8 mouse cellular contexts compared by ENCODE assay signal in genomic region chr5:124538813-124539792, GRCm38 (mm10). TPM values are rescaled to one million over a fixed set of nuclear protein-coding genes. Genes with fewer than 3 reads are reported as not detected.
A peak's percentile ranks its signal among the peaks of the same experiment; 100 is the strongest.
DNase-seq lines count a peak whose midpoint lies in the region; ATAC-seq and TF ChIP-seq lines count a peak whose summit lies in the region.

No protein-coding gene starts in this region.

- no peaks in the 10 kb centered on the region for H3K27me3 ChIP-seq in kidney, embryonic 14.5 days (ENCODE audit: control insufficient read depth, insufficient read depth, low read length)
- H3K27me3 ChIP-seq in kidney, postnatal 0 days (ENCODE audit: insufficient read depth, low read length), result no peaks in the 10 kb centered on the region
- no peaks in the 10 kb centered on the region for H3K27me3 ChIP-seq in neural tube, embryonic 15.5 days (replicated peaks)

- no peak overlapping the region for H3K4me3 ChIP-seq in kidney, embryonic 14.5 days (ENCODE audit: low read length)
- no peak overlapping the region for H3K4me3 ChIP-seq in kidney, postnatal 0 days (replicated peaks; ENCODE audit: low read depth, low read length)
- H3K4me3 ChIP-seq in lung, adult 2 months (replicated peaks; ENCODE audit: extremely low read depth, low read depth, low read length), result no peak overlapping the region
- no peak overlapping the region for H3K4me3 ChIP-seq in neural tube, embryonic 15.5 days (replicated peaks)

- no peaks in the 10 kb centered on the region for H3K9me3 ChIP-seq in kidney, embryonic 14.5 days (ENCODE audit: control insufficient read depth, low read length)
- H3K9me3 ChIP-seq in kidney, postnatal 0 days (replicated peaks; ENCODE audit: low read length), result no peaks in the 10 kb centered on the region
- H3K9me3 ChIP-seq in neural tube, embryonic 15.5 days (replicated peaks), result no peaks in the 10 kb centered on the region

- peaks cover 16% of the 10 kb centered on the region for H3K4me1 ChIP-seq in kidney, embryonic 14.5 days (ENCODE audit: control insufficient read depth, insufficient read depth, low read length)
- 0 out of 2 replicates have a peak, but pooled peaks cover 8% of the 10 kb centered on the region for H3K4me1 ChIP-seq in kidney, postnatal 0 days (replicated peaks; ENCODE audit: insufficient read depth, low read length)
- peaks cover 6% of the 10 kb centered on the region; the same call in 1 of the 2 replicates for H3K4me1 ChIP-seq in lung, adult 2 months (ENCODE audit: control insufficient read depth, insufficient read depth, low read length)
- H3K4me1 ChIP-seq in neural tube, embryonic 15.5 days, result peaks cover 26% of the 10 kb centered on the region

- no peak for ATAC-seq in kidney, embryonic 14.5 days (ENCODE audit: low FRiP score, low TSS enrichment)
- no peak for ATAC-seq in kidney, postnatal 0 days (replicated peaks; ENCODE audit: low FRiP score, low read depth)
- ATAC-seq in neural tube, embryonic 15.5 days (ENCODE audit: low FRiP score), result no peak

- H3K9ac ChIP-seq in kidney, embryonic 14.5 days (ENCODE audit: low read depth, low read length), result no peak overlapping the region
- H3K9ac ChIP-seq in kidney, postnatal 0 days (ENCODE audit: low read depth, low read length), result no peak overlapping the region
- no peak overlapping the region for H3K9ac ChIP-seq in neural tube, embryonic 15.5 days (replicated peaks)

- peaks cover 11% of the 10 kb centered on the region for H3K36me3 ChIP-seq in kidney, embryonic 14.5 days (ENCODE audit: control insufficient read depth, insufficient read depth, low read length)
- H3K36me3 ChIP-seq in kidney, postnatal 0 days (ENCODE audit: insufficient read depth, low read length), result 0 out of 2 replicates have a peak, but pooled peaks cover 1% of the 10 kb centered on the region
- H3K36me3 ChIP-seq in neural tube, embryonic 15.5 days, result peaks cover 10% of the 10 kb centered on the region

- WGBS in kidney, embryonic 14.5 days, result 78% methylated on average over 15 of the region's 16 CpGs
- 80% methylated on average over 15 of the region's 16 CpGs for WGBS in kidney, postnatal 0 days
- WGBS in lung, adult 2 months, result 74% methylated on average over 16 of the region's 16 CpGs
- WGBS in neural tube, embryonic 15.5 days, result 83% methylated on average over 16 of the region's 16 CpGs

- no peak overlapping the region for H3K4me2 ChIP-seq in kidney, embryonic 14.5 days (replicated peaks; ENCODE audit: low read depth, low read length)
- no peak overlapping the region for H3K4me2 ChIP-seq in kidney, postnatal 0 days (ENCODE audit: low read length)
- H3K4me2 ChIP-seq in neural tube, embryonic 15.5 days, result no peak overlapping the region

- TF ChIP-seq CTCF in kidney, postnatal 0 days (IDR thresholded peaks at IDR 0.05; ENCODE audit: low read depth), result peak; percentile 68
- peak; percentile 48 for TF ChIP-seq CTCF in lung, adult 2 months (IDR thresholded peaks at IDR 0.05; ENCODE audit: insufficient read depth, low read length)

- no peak for TF ChIP-seq POLR2A in lung, adult 2 months (IDR thresholded peaks at IDR 0.05; ENCODE audit: borderline replicate concordance, extremely low read depth, low read depth, low read length)

- DNase-seq in kidney, adult 18-20 months, result peak; percentile 64
- peak; percentile 63 for DNase-seq in MEL-GATA-1-ER (ENCODE audit: extremely low read depth, low read depth)
- peak; percentile 74 to 76 for DNase-seq in cerebellum, postnatal 10 days
- DNase-seq in kidney, postnatal 0 days (ENCODE audit: low spot score), result peak; percentile 67
- DNase-seq in lung, adult 2 months, result peak; percentile 43
- DNase-seq in spleen, postnatal 10 days (ENCODE audit: low spot score in 2 of 2), result peak; percentile 38 to 71

- no peak overlapping the region for H3K27ac ChIP-seq in kidney, embryonic 14.5 days (ENCODE audit: low read depth, low read length)
- no peak overlapping the region for H3K27ac ChIP-seq in kidney, postnatal 0 days
- H3K27ac ChIP-seq in neural tube, embryonic 15.5 days (replicated peaks), result no peak overlapping the region

RNA-seq across cellular contexts. Expression of gene Tmed2, which starts 1.4 kb away (rescaled TPM):
- 457 and 564 TPM in 2 replicates for polyA plus RNA-seq in kidney, embryonic 14.5 days (2014; fragmentation: Nextera tagmentation; extraction: Ambion mirVana)
- polyA plus RNA-seq in kidney, postnatal 0 days (2015; fragmentation: Nextera tagmentation; extraction: Ambion mirVana), result 561 and 572 TPM in 2 replicates
- 112 and 149 TPM in 2 replicates for polyA plus RNA-seq in lung, adult 2 months (2012; rRNA removed)
- 336 and 384 TPM in 2 replicates for polyA plus RNA-seq in neural tube, embryonic 15.5 days (2015; fragmentation: Nextera tagmentation; extraction: Ambion mirVana)

RNA-seq across cellular contexts. Expression of gene Rilpl1, which starts 7.9 kb away (rescaled TPM):
- polyA plus RNA-seq in kidney, embryonic 14.5 days (2014; fragmentation: Nextera tagmentation; extraction: Ambion mirVana), result 21.9 and 26.1 TPM in 2 replicates
- polyA plus RNA-seq in kidney, postnatal 0 days (2015; fragmentation: Nextera tagmentation; extraction: Ambion mirVana), result 24.2 and 27.2 TPM in 2 replicates
- 24.4 and 26.0 TPM in 2 replicates for polyA plus RNA-seq in lung, adult 2 months (2012; rRNA removed)
- 14.3 and 14.6 TPM in 2 replicates for polyA plus RNA-seq in neural tube, embryonic 15.5 days (2015; fragmentation: Nextera tagmentation; extraction: Ambion mirVana)

RNA-seq across cellular contexts. Expression of gene Ddx55, which starts 13.6 kb away (rescaled TPM):
- polyA plus RNA-seq in kidney, embryonic 14.5 days (2014; fragmentation: Nextera tagmentation; extraction: Ambion mirVana), result 14.0 and 17.3 TPM in 2 replicates
- polyA plus RNA-seq in kidney, postnatal 0 days (2015; fragmentation: Nextera tagmentation; extraction: Ambion mirVana), result 7.5 and 8.3 TPM in 2 replicates
- polyA plus RNA-seq in lung, adult 2 months (2012; rRNA removed), result 11.0 and 12.9 TPM in 2 replicates
- 24.9 and 28.1 TPM in 2 replicates for polyA plus RNA-seq in neural tube, embryonic 15.5 days (2015; fragmentation: Nextera tagmentation; extraction: Ambion mirVana)

RNA-seq across cellular contexts. Expression of gene Eif2b1, which starts 39.8 kb away (rescaled TPM):
- 84.8 and 85.1 TPM in 2 replicates for polyA plus RNA-seq in kidney, embryonic 14.5 days (2014; fragmentation: Nextera tagmentation; extraction: Ambion mirVana)
- 64.4 and 66.0 TPM in 2 replicates for polyA plus RNA-seq in kidney, postnatal 0 days (2015; fragmentation: Nextera tagmentation; extraction: Ambion mirVana)
- 11.8 and 18.4 TPM in 2 replicates for polyA plus RNA-seq in lung, adult 2 months (2012; rRNA removed)
- polyA plus RNA-seq in neural tube, embryonic 15.5 days (2015; fragmentation: Nextera tagmentation; extraction: Ambion mirVana), result 58.1 and 65.3 TPM in 2 replicates

RNA-seq across cellular contexts. Expression of gene Gtf2h3, which starts 39.8 kb away (rescaled TPM):
- 73.7 and 79.8 TPM in 2 replicates for polyA plus RNA-seq in kidney, embryonic 14.5 days (2014; fragmentation: Nextera tagmentation; extraction: Ambion mirVana)
- 44.6 and 49.3 TPM in 2 replicates for polyA plus RNA-seq in kidney, postnatal 0 days (2015; fragmentation: Nextera tagmentation; extraction: Ambion mirVana)
- 20.1 and 30.4 TPM in 2 replicates for polyA plus RNA-seq in lung, adult 2 months (2012; rRNA removed)
- polyA plus RNA-seq in neural tube, embryonic 15.5 days (2015; fragmentation: Nextera tagmentation; extraction: Ambion mirVana), result 39.5 and 46.0 TPM in 2 replicates
